Mouse (Mus musculus) ovary, postnatal 14 days (tissue): ENCODE results near the gene Lin54.

Experiments
- DNase-seq: peaks from one replicate; pipeline ENCODE4 v3.0.0; 2022; ENCODE audit warnings: low spot score

The Lin54 gene

GRCm38 (mm10) chr5:100418077-100418476, 82.4 kb downstream of the Lin54 start:
- no peak for DNase-seq

GRCm38 (mm10) chr5:100415761-100416590, 84.5 kb downstream of the Lin54 start, which contains the start of gene Sec31a:
Gene Sec31a, minus strand, starts transcription at chr5:100416234.
- peak; percentile 96 for DNase-seq

- DNase-seq, result no peak
These were observed 85.8 kb downstream of the Lin54 start for GRCm38 (mm10) chr5:100414474-100415196.

- DNase-seq, result no peak
These were observed 87.6 kb downstream of the Lin54 start for GRCm38 (mm10) chr5:100412886-100413285.

GRCm38 (mm10) chr5:100410281-100410680, 90.2 kb downstream of the Lin54 start:
- no peak for DNase-seq

GRCm38 (mm10) chr5:100408485-100408884, 92.0 kb downstream of the Lin54 start:
- no peak for DNase-seq

- no peak for DNase-seq
These were observed 103.7 kb downstream of the Lin54 start for GRCm38 (mm10) chr5:100396753-100397152.

GRCm38 (mm10) chr5:100393681-100394080, 106.8 kb downstream of the Lin54 start:
- DNase-seq, result no peak

GRCm38 (mm10) chr5:100392436-100392955, 107.9 kb downstream of the Lin54 start:
- DNase-seq, result no peak
